Mouse (Mus musculus): ENCODE data around the gene Nop10. TPM values are rescaled to one million over a fixed set of nuclear protein-coding genes. Genes with fewer than 3 reads are reported as not detected.
"Not testable (repeated sequence)": the region's sequence is repeated elsewhere in the genome, so short reads cannot be mapped to it uniquely, and the experiment has no call there.

The Nop10 gene
- polyA plus RNA-seq, 1 experiment from 2014 or later, result 180 TPM

DNA sequence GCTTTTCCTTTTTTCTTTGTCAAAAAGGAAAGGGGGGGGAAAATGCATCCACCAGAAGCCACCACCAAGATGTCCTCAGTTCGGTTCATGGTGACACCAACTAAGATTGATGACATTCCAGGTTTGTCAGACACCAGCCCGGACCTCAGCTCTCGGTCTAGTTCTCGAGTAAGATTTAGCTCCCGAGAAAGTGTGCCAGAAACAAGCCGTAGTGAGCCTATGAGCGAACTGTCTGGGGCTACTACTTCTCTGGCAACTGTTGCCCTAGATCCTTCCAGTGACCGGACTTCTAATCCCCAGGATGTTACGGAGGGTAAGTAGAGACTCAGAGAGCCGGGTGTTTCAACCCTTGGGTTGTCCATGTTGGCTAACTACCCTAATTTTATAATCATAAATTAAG, 5.1 kb downstream of the Nop10 start:
- ATAC-seq (ENCODE audit: low FRiP score, low read depth), result no peak
- Histone ChIP-seq H3K4me1 (replicated peaks) (peaks cover 70% of the 10 kb centered on the region), H3K4me2 (peak overlapping the region; percentile 80), H3K9ac (peak overlapping the region; percentile 78), H3K27ac (replicated peaks) (0 out of 2 replicates have a peak overlapping the region, but pooled peaks have one; percentile 89), H3K27me3 (no peaks in the 10 kb centered on the region), H3K36me3 (no peaks in the 10 kb centered on the region), H3K9me3 (no peaks in the 10 kb centered on the region), H3K4me3 (peak overlapping the region; percentile 86)
- 34% methylated on average over 10 of the region's 10 CpGs for WGBS

DNA sequence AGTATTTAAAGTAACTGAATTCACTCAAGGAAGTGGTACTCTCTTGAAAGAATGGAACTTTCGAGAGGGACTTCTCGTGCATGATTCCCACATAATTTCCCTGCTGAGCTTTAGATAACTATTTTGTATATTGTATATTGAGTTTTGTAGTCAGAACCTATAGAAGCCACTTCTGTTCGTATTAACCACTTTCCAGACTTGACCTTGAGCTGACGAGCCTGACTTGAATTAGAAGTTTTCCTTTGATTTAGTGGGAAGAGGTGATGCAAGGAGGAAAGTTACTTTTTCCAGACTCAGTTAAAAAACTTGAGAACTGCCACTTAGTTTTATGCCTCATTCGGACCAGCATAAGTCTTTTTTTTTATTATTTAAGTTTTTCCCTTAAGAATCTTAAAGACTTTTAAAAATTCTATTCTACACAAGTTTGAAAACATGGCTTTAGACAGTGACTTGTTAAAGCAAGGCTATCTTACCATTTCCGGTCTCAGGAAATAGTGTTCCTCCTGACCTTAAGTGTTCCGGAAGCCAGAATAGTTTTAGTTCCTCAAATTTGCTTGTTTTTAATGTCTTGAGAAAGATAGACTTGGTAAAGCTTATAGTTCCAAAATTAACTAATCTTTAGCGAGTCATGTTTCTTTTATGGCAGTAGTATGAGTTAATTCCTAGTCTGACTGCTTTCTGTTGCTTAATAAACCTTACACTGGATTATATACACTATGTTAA, 6.0 kb downstream of the Nop10 start:
- no peaks in the 10 kb centered on the region for H3K27me3 ChIP-seq
- H3K4me1 ChIP-seq (replicated peaks), result peaks cover 68% of the 10 kb centered on the region
- 79% methylated on average over 8 of the region's 8 CpGs for WGBS
- H3K27ac ChIP-seq (replicated peaks), result no peak overlapping the region
- ATAC-seq (ENCODE audit: low FRiP score, low read depth), result no peak
- no peaks in the 10 kb centered on the region for H3K36me3 ChIP-seq
- peak overlapping the region; percentile 86 for H3K4me3 ChIP-seq
- H3K9me3 ChIP-seq, result no peaks in the 10 kb centered on the region
- H3K9ac ChIP-seq, result no peak overlapping the region
- peak overlapping the region; percentile 80 for H3K4me2 ChIP-seq

- Histone ChIP-seq H3K9ac (no peak overlapping the region), H3K36me3 (no peaks in the 10 kb centered on the region), H3K27me3 (no peaks in the 10 kb centered on the region), H3K4me3 (no peak overlapping the region), H3K27ac (replicated peaks) (no peak overlapping the region), H3K4me2 (peak overlapping the region; percentile 0; the same call in 1 of the 2 replicates), H3K9me3 (no peaks in the 10 kb centered on the region), H3K4me1 (replicated peaks) (peaks cover 50% of the 10 kb centered on the region)
- 90% methylated on average over 2 of the region's 2 CpGs for WGBS
- ATAC-seq (ENCODE audit: low FRiP score, low read depth), result no peak
Measured at GRCm38 (mm10) chr2:112270011-112270410, 8.3 kb downstream of the Nop10 start.

DNA sequence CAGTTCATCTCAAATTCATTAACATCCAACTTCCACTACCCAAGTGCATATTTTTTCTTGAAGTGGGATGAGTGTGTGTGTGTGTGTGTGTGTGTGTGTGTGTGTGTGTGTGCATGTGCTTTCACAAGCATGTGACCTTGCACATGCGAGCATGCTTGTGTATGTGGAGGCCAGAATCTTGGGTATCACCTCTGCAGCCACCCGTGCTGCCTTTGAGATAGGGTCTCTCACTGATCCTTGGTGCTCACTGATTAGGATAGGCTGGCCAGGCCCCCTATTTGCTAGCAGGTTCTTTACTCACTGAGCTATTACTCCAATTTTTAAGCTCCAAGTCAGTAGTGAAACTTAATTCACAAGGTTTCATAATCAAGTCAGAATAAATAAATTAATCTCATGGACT, 11.2 kb downstream of the Nop10 start:
- Histone ChIP-seq H3K4me3 (no peak overlapping the region), H3K4me1 (replicated peaks) (peaks cover 32% of the 10 kb centered on the region), H3K27me3 (no peaks in the 10 kb centered on the region), H3K9ac (no peak overlapping the region), H3K9me3 (no peaks in the 10 kb centered on the region), H3K4me2 (no peak overlapping the region), H3K27ac (replicated peaks) (no peak overlapping the region), H3K36me3 (no peaks in the 10 kb centered on the region)
- 92% methylated on average over 2 of the region's 2 CpGs for WGBS
- no peak for ATAC-seq (ENCODE audit: low FRiP score, low read depth)

DNA sequence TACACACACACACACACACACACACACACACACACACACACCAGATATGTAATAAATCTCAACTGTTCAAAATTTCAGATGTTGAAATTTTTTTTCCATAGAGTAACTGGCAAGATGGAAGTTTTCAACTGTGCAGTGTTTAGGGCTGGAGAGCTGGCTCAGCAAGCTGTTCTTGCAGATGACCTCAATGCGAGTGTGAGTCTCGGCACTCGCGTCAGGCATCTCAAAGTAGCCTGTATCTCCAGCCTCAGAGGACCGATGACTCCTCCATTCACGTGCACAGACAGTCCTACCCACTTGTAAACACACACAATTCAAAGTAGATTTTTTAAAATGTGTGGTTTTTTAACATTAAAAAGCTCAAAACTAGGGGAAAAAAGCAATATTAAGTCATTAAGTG, 11.7 kb downstream of the Nop10 start:
- ATAC-seq (ENCODE audit: low FRiP score, low read depth), result no peak
- Histone ChIP-seq H3K27me3 (no peaks in the 10 kb centered on the region), H3K4me2 (no peak overlapping the region), H3K9ac (no peak overlapping the region), H3K4me3 (no peak overlapping the region), H3K4me1 (replicated peaks) (peaks cover 27% of the 10 kb centered on the region), H3K9me3 (no peaks in the 10 kb centered on the region), H3K36me3 (no peaks in the 10 kb centered on the region), H3K27ac (replicated peaks) (no peak overlapping the region)
- 88% methylated on average over 6 of the region's 6 CpGs for WGBS

DNA sequence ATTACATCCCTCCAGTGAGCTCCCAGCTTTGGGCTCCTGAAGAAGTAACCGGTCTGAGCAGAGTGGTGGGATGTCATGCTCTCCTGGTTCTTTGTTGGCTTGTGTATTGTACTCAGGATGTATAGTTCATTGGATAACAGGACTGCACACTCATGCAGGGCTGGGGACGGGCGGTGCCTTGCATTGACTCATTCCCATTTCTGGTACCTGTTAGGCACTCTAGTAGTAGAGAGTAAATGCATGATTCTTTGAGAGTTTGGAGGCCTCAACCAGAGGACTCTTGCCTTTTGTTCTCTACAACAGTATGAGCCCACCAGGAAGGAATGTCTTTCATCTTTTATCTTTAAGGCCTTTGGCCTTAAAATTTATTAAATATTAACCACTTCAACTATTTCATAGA, 15.1 kb downstream of the Nop10 start:
- H3K4me3 ChIP-seq, result no peak overlapping the region
- peaks cover under 1% of the 10 kb centered on the region; the same call in 1 of the 2 replicates for H3K4me1 ChIP-seq (replicated peaks)
- H3K9ac ChIP-seq, result no peak overlapping the region
- H3K27me3 ChIP-seq, result no peaks in the 10 kb centered on the region
- H3K36me3 ChIP-seq, result no peaks in the 10 kb centered on the region
- 89% methylated on average over 3 of the region's 3 CpGs for WGBS
- no peaks in the 10 kb centered on the region for H3K9me3 ChIP-seq
- no peak for ATAC-seq (ENCODE audit: low FRiP score, low read depth)
- H3K27ac ChIP-seq (replicated peaks), result no peak overlapping the region
- no peak overlapping the region for H3K4me2 ChIP-seq

DNA sequence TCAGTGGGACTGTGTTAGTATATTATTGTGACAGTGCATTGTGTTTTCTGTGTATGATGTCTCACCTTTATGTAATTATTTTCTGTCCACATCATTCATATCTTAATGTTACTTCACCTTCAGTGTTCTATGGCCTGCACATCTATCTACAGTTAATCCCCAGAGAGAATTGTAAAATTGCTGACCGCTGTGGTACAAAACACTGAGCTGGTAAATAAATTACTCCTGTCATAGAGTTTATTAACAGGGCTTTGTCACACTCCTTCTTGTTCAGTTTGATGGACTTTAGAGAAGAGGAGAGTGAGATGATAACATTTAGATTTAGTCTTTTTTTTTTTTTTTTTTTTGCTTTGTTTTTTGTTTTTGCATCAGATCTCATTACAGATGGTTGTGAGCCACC, 21.1 kb downstream of the Nop10 start:
- 74% methylated on average over 1 of the region's 1 CpGs for WGBS
- Histone ChIP-seq H3K4me3 (no peak overlapping the region), H3K9me3 (no peaks in the 10 kb centered on the region), H3K4me1 (replicated peaks) (peaks cover 13% of the 10 kb centered on the region), H3K36me3 (no peaks in the 10 kb centered on the region), H3K27me3 (no peaks in the 10 kb centered on the region), H3K4me2 (no peak overlapping the region), H3K9ac (no peak overlapping the region), H3K27ac (replicated peaks) (no peak overlapping the region)
- no peak for ATAC-seq (ENCODE audit: low FRiP score, low read depth)

DNA sequence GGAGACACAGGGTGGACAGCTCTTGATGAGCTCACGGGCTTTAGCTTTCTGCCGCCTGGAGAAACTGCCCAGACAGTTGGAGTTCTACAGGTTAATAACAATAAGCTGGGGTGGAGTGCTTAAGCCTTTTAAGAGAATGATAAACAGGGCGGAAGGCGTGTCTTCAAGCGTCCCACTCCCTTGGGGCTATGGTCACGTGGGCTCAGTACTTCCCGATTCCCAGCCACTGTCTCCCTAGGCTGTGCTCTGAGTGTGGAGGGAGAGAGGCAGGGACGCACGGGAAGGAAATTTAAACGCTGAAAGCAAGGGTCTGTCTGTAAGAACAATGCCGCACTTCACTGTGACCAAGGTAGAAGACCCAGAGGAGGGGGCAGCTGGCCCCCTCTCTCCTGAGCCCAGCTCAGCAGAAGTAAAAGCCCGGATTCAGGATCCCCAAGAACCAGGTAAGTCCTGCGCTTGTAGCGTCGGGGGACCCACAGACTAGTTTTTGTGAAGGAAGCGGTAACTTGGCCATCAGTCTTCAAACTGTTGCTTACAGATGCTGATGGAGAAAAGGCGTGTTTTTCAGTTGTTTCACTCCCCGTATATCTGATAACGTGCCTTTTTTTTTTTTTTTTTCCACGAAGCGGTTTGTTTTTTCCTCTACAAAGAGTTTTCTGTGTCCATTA, 22.8 kb downstream of the Nop10 start:
- ATAC-seq (ENCODE audit: low FRiP score, low read depth), result peak; percentile 74; the same call in 1 of the 2 replicates
- WGBS, result 1% methylated on average over 21 of the region's 21 CpGs
- peak overlapping the region; percentile 33; the same call in 1 of the 2 replicates for H3K9ac ChIP-seq
- no peaks in the 10 kb centered on the region for H3K36me3 ChIP-seq
- H3K4me2 ChIP-seq, result peak overlapping the region; percentile 73
- peaks cover 13% of the 10 kb centered on the region for H3K4me1 ChIP-seq (replicated peaks)
- H3K9me3 ChIP-seq, result no peaks in the 10 kb centered on the region
- peak overlapping the region; percentile 38 for H3K4me3 ChIP-seq
- H3K27me3 ChIP-seq, result no peaks in the 10 kb centered on the region
- no peak overlapping the region for H3K27ac ChIP-seq (replicated peaks)

GRCm38 (mm10) chr2:112285031-112285390, 23.3 kb downstream of the Nop10 start:
- peak overlapping the region; percentile 73 for H3K4me2 ChIP-seq
- H3K4me3 ChIP-seq, result peak overlapping the region; percentile 38
- no peaks in the 10 kb centered on the region for H3K36me3 ChIP-seq
- H3K27ac ChIP-seq (replicated peaks), result no peak overlapping the region
- no peaks in the 10 kb centered on the region for H3K27me3 ChIP-seq
- H3K9me3 ChIP-seq, result no peaks in the 10 kb centered on the region
- no peak for ATAC-seq (ENCODE audit: low FRiP score, low read depth)
- H3K9ac ChIP-seq, result no peak overlapping the region
- WGBS, result 62% methylated on average over 6 of the region's 6 CpGs
- H3K4me1 ChIP-seq (replicated peaks), result peaks cover 13% of the 10 kb centered on the region

GRCm38 (mm10) chr2:112286062-112286461, 24.3 kb downstream of the Nop10 start:
- ATAC-seq (ENCODE audit: low FRiP score, low read depth); H3K9ac ChIP-seq; H3K36me3 ChIP-seq; H3K4me2 ChIP-seq; H3K9me3 ChIP-seq; H3K27ac ChIP-seq (replicated peaks); H3K4me3 ChIP-seq; H3K27me3 ChIP-seq: not testable (repeated sequence)
- peaks cover 13% of the 10 kb centered on the region for H3K4me1 ChIP-seq (replicated peaks)
- 95% methylated on average over 1 of the region's 1 CpGs for WGBS

DNA sequence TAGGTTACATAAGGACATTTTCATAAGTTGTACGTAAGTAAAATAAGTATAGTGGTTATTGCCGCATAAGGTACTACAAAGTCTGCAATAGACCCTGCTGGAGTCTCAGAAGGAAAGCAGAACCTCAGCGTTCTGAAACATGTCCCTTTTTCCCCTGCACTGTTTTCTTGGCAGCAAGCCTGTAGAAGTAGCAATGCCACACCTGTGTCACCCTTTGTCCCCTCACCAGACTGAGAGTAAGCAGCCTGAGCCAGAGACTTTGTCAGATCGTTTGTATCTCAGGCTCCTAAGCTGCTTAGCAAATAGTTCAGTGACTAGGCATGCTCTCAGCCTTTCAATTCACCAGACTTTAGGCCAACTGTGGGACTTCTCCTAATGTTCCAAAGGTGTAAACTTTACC, 25.3 kb downstream of the Nop10 start:
- H3K4me3 ChIP-seq, result no peak overlapping the region
- no peak overlapping the region for H3K4me2 ChIP-seq
- no peaks in the 10 kb centered on the region for H3K36me3 ChIP-seq
- ATAC-seq (ENCODE audit: low FRiP score, low read depth), result no peak
- no peak overlapping the region for H3K9ac ChIP-seq
- H3K27me3 ChIP-seq, result no peaks in the 10 kb centered on the region
- WGBS, result 75% methylated on average over 4 of the region's 4 CpGs
- H3K4me1 ChIP-seq (replicated peaks), result peaks cover 13% of the 10 kb centered on the region
- no peaks in the 10 kb centered on the region for H3K9me3 ChIP-seq
- H3K27ac ChIP-seq (replicated peaks), result no peak overlapping the region

GRCm38 (mm10) chr2:112289507-112289906, 27.8 kb downstream of the Nop10 start:
- no peaks in the 10 kb centered on the region for H3K36me3 ChIP-seq
- no peak overlapping the region for H3K4me3 ChIP-seq
- H3K4me1 ChIP-seq (replicated peaks), result peaks cover 7% of the 10 kb centered on the region
- H3K4me2 ChIP-seq, result no peak overlapping the region
- H3K27me3 ChIP-seq, result no peaks in the 10 kb centered on the region
- WGBS, result 96% methylated on average over 3 of the region's 3 CpGs
- H3K9me3 ChIP-seq, result no peaks in the 10 kb centered on the region
- no peak for ATAC-seq (ENCODE audit: low FRiP score, low read depth)
- H3K27ac ChIP-seq (replicated peaks), result no peak overlapping the region
- H3K9ac ChIP-seq, result no peak overlapping the region

Data from hindbrain, embryonic 15.5 days (tissue).